Mouse (Mus musculus): ENCODE results near the gene Pir. TPM values are rescaled to one million over a fixed set of nuclear protein-coding genes. Genes with fewer than 3 reads are reported as not detected.

Pir gene
- total RNA-seq, 2 experiments from 2014 or later: 4.6 to 7.0 TPM

DNA sequence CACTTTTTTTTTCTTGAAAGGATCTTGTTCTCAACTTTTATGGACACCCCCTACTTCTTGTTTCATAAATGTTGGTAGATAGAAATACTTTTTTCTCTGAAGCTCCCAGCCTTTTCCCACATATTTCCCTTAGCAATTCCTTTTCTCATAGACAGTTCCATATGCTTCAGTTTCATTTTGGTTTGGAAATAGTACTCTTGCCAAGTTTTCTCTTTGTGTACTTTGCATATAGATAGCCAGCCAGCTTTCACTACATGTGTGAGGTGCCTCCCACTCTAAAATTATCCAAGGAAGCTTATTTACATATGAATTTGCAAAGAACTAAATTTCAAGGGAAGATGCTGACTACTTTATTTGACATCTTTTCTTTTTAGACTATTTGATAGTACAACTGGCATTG is 148.8 kb downstream of the Pir start:
- Histone ChIP-seq H3K4me3 (no peak overlapping the region), H3K27ac (no peak overlapping the region)
- no peak for TF ChIP-seq CTCF (IDR thresholded peaks at IDR 0.05)
- intact Hi-C loops (cut with DNase I): loop anchor here (2.0 kb wide), 1 partner anchor 343 kb away; no protein-coding TSS in a partner anchor
- DNase-seq: no peak

DNA sequence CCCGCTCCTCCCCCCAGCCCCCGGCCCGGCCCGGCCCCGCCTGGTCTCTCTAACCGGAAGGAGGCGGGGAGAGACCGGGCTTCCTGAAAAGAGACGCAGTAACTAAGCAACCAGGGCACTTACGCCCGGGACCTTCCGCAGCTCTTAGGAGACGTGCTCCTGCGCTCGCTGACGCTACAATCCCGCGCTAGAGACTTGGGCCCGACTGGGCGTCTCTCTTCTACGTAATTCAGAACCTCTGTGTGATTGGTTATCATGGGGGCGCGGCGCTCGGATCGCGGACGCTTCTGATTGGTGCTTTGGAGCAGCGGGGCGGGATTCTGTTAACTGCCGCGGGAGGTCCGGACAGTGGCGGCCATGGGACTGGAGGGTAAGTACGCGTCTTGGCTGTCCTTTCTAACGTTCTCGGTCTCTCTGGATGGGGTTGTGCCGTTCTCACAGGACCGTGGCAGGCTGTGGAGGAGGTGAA is 150.3 kb downstream of the Pir start, which contains the start of gene Piga:
Piga (plus strand) TSS at position 317 of the 469 bp plus-strand sequence.
- H3K27ac ChIP-seq: peak within 1 kb of the TSS; percentile 91
- peak within 1 kb of the TSS; percentile 83 for H3K4me3 ChIP-seq
- DNase-seq: peak; percentile 93
- intact Hi-C loops (cut with DNase I): loop anchor here (2.0 kb wide), 1 partner anchor 345 kb away; no protein-coding TSS in a partner anchor
- TF ChIP-seq CTCF (IDR thresholded peaks at IDR 0.05): no peak

DNA sequence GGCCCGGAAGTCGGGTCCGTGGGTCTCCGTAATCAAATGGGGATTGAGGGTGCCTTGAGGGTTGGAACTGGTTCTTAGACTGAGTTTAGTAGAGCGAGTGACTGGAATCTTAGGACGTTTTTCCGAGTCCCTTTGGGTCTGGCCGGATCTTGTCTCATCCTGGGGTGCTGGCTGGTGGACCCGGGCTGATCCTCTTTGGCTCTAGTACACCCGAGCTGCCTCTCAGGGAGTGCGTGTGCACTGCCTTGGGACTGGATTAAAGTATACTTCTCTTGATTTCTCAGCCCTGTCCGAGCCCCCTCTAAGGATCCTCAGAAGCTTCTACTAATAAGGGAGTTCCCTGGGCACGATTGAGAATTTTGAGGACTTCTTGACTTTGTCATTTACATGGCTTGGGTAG is 150.8 kb downstream of the Pir start:
- peak overlapping the region; percentile 83 for H3K4me3 ChIP-seq
- TF ChIP-seq CTCF (IDR thresholded peaks at IDR 0.05): no peak
- H3K27ac ChIP-seq: peak overlapping the region; percentile 91
- DNase-seq: no peak
- intact Hi-C loops (cut with DNase I): loop anchor here (2.0 kb wide), 1 partner anchor 345 kb away; no protein-coding TSS in a partner anchor

DNA sequence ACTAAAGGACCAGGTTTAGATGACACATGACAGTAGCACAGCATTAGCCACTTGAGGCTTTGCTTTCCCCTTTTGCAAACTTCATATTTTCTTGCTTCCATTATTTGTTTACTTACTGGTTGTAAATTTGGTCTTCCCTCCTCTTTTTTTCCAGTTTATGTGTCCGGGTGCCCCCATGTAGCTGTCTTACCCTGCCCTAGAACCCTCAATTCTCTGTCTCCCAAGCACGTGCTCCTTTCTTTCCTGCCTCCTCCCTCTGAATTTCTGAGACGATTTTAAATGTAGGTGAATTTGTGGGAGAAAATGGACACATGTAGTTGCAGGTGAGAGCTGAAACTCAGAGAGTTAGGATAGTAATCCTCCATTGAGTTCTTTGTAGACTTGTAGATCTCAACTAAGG is 151.3 kb downstream of the Pir start:
- no peak overlapping the region for H3K27ac ChIP-seq
- intact Hi-C loops (cut with DNase I): no loop called here
- no peak for TF ChIP-seq CTCF (IDR thresholded peaks at IDR 0.05)

More for the DNA sequence above, 151.3 kb downstream of the Pir start:
- peak overlapping the region; percentile 83 for H3K4me3 ChIP-seq
- no peak for DNase-seq

Other genes starting within 250 kb of the Pir start
- gene Car5b, start 241.4 kb upstream of the Pir start, total RNA-seq (2021): 1 to 10 TPM in 1 of 2 experiments, under 1 TPM in 1; 0.46 to 1.2 TPM
- 1 to 10 TPM; 3.2 to 3.3 TPM for gene Siah1b, start 192.9 kb upstream of the Pir start, total RNA-seq (2021)
- gene Cltrn, start 180.5 kb upstream of the Pir start, total RNA-seq (2021): not detected
- gene Ace2, start 130.0 kb upstream of the Pir start, total RNA-seq (2021): under 1 TPM; 0.54 to 0.59 TPM
- under 1 TPM; 0.08 to 0.28 TPM for gene Bmx, start 11.2 kb upstream of the Pir start, total RNA-seq (2021)
- gene Vegfd, start 104.0 kb downstream of the Pir start, total RNA-seq (2021): 1 to 10 TPM; 2.6 to 2.7 TPM
- gene Piga, start 150.4 kb downstream of the Pir start, total RNA-seq (2021): 1 to 10 TPM; 1.6 to 2.1 TPM
- gene Asb11, start 167.6 kb downstream of the Pir start, total RNA-seq (2021): 100 to 1,000 TPM; 141 to 190 TPM
- gene Asb9, start 237.0 kb downstream of the Pir start, total RNA-seq (2021): not detected